Mouse (Mus musculus) forebrain, embryonic 11.5 days (tissue): ENCODE results near the gene Ilf2. TPM values are rescaled to one million over a fixed set of nuclear protein-coding genes. Genes with fewer than 3 reads are reported as not detected.

Experiments used
- ATAC-seq: fragments of 200-750 bp; cut with Nextera tagmentation; replicated peaks from 2 replicates; pipeline ENCODE4 v1.8.0; 2017; ENCODE audit warnings: moderate TSS enrichment; ENCODE audit not compliant: low FRiP score
- DNase-seq: peaks from one replicate; pipeline ENCODE4 v3.0.0-alpha.2; 2017; ENCODE audit warnings: low spot score
- H3K27ac ChIP-seq: fragments of 300-500 bp; sonication (generic); 2 replicates; pipeline ENCODE4 v1.5.1; 2014; ENCODE audit warnings: low read depth, low read length
- H3K27me3 ChIP-seq: fragments of 300-500 bp; sonication (generic); 2 replicates; pipeline ENCODE4 v1.6.1; 2014; ENCODE audit warnings: mild to moderate bottlenecking, low read length, mixed read lengths; ENCODE audit not compliant: control insufficient read depth, insufficient read depth
- H3K36me3 ChIP-seq: fragments of 300-500 bp; sonication (generic); 2 replicates; pipeline ENCODE4 v1.6.1; 2014; ENCODE audit warnings: mild to moderate bottlenecking, low read length, moderate library complexity, mixed read lengths; ENCODE audit not compliant: control insufficient read depth, insufficient read depth
- H3K4me1 ChIP-seq: fragments of 300-500 bp; sonication (generic); replicated peaks from 2 replicates; pipeline ENCODE4 v1.6.1; 2014; ENCODE audit warnings: low read length, mixed read lengths; ENCODE audit not compliant: control insufficient read depth, insufficient read depth
- H3K4me2 ChIP-seq: fragments of 300-500 bp; sonication (generic); 2 replicates; pipeline ENCODE4 v1.6.1; 2014; ENCODE audit warnings: low read depth, mild to moderate bottlenecking, low read length, moderate library complexity, mixed read lengths; ENCODE audit not compliant: severe bottlenecking
- H3K4me3 ChIP-seq: fragments of 300-500 bp; sonication (generic); 2 replicates; pipeline ENCODE4 v1.5.1; 2014; ENCODE audit warnings: low read depth, low read length
- H3K9ac ChIP-seq: fragments of 300-500 bp; sonication (generic); 2 replicates; pipeline ENCODE4 v1.6.1; 2014; ENCODE audit warnings: low read length
- H3K9me3 ChIP-seq: fragments of 300-500 bp; sonication (generic); 2 replicates; pipeline ENCODE4 v1.6.1; 2016; ENCODE audit warnings: low read length, mixed read lengths; ENCODE audit not compliant: control insufficient read depth
- WGBS: fragments of 180-500 bp; shearing (Covaris S2); extraction: QIAGEN DNeasy Blood & Tissue Kit; methylation state at CpG from one replicate; pipeline ENCODE4 v1.1.7; 2014; 5-methylcytosine and 5-hydroxymethylcytosine counted together
- polyA plus RNA-seq: library from polyadenylated mRNA; unstranded; fragments of >200 nt; fragmentation: Nextera tagmentation; extraction: Ambion mirVana; gene quantifications from 2 replicates; pipeline ENCODE4 v1.2.1, GENCODE M21; 2014

Ilf2 gene
- polyA plus RNA-seq, 1 experiment from 2014 or later = 365 TPM

GRCm38 (mm10) chr3:90437131-90437530 is 38.8 kb upstream of the Ilf2 start:
- DNase-seq = no peak
- Histone ChIP-seq H3K4me2 (no peak overlapping the region), H3K4me3 (no peak overlapping the region), H3K27me3 (no peaks in the 10 kb centered on the region), H3K9me3 (no peaks in the 10 kb centered on the region), H3K4me1 (peaks cover 3% of the 10 kb centered on the region; the same call in 1 of the 2 replicates), H3K9ac (no peak overlapping the region), H3K27ac (no peak overlapping the region), H3K36me3 (no peaks in the 10 kb centered on the region)
- no peak for ATAC-seq
- WGBS = 86% methylated on average over 4 of the region's 4 CpGs

GRCm38 (mm10) chr3:90440756-90441155 is 35.2 kb upstream of the Ilf2 start:
- Histone ChIP-seq H3K27ac (no peak overlapping the region), H3K36me3 (no peaks in the 10 kb centered on the region), H3K27me3 (no peaks in the 10 kb centered on the region), H3K4me1 (no peaks in the 10 kb centered on the region), H3K4me2 (no peak overlapping the region), H3K9ac (no peak overlapping the region), H3K9me3 (no peaks in the 10 kb centered on the region), H3K4me3 (no peak overlapping the region)
- DNase-seq = no peak
- 81% methylated on average over 2 of the region's 2 CpGs for WGBS
- no peak for ATAC-seq

GRCm38 (mm10) chr3:90443977-90444376 is 31.9 kb upstream of the Ilf2 start:
- Histone ChIP-seq H3K9me3 (no peaks in the 10 kb centered on the region), H3K9ac (no peak overlapping the region), H3K4me3 (no peak overlapping the region), H3K27ac (no peak overlapping the region), H3K4me2 (no peak overlapping the region), H3K36me3 (no peaks in the 10 kb centered on the region), H3K27me3 (no peaks in the 10 kb centered on the region), H3K4me1 (peaks cover 10% of the 10 kb centered on the region; the same call in 1 of the 2 replicates)
- no peak for DNase-seq
- 81% methylated on average over 3 of the region's 3 CpGs for WGBS
- no peak for ATAC-seq

GRCm38 (mm10) chr3:90445417-90446200 is 30.3 kb upstream of the Ilf2 start:
- H3K4me3 ChIP-seq = no peak overlapping the region
- no peaks in the 10 kb centered on the region for H3K27me3 ChIP-seq
- peaks cover 10% of the 10 kb centered on the region; the same call in 1 of the 2 replicates for H3K4me1 ChIP-seq
- 71% methylated on average over 11 of the region's 11 CpGs for whole genome bisulfite sequencing
- H3K4me2 ChIP-seq = no peak overlapping the region
- H3K27ac ChIP-seq = peak overlapping the region; percentile 76
- H3K9ac ChIP-seq = no peak overlapping the region; the same call in 1 of the 2 replicates
- no peak for ATAC-seq
- no peaks in the 10 kb centered on the region for H3K36me3 ChIP-seq
- no peak for DNase-seq
- no peaks in the 10 kb centered on the region for H3K9me3 ChIP-seq

GRCm38 (mm10) chr3:90446389-90447122 is 29.4 kb upstream of the Ilf2 start:
- Histone ChIP-seq H3K27me3 (no peaks in the 10 kb centered on the region), H3K4me2 (peak overlapping the region; percentile 45), H3K36me3 (no peaks in the 10 kb centered on the region), H3K4me1 (peaks cover 10% of the 10 kb centered on the region; the same call in 1 of the 2 replicates), H3K9me3 (no peaks in the 10 kb centered on the region), H3K27ac (peak overlapping the region; percentile 76), H3K4me3 (peak overlapping the region; percentile 20), H3K9ac (peak overlapping the region; percentile 54)
- DNase-seq (peak; percentile 92), ATAC-seq (peak; percentile 95)
- under 1% methylated on average over 17 of the region's 17 CpGs for WGBS

- DNase-seq = no peak
- WGBS = 42% methylated on average over 7 of the region's 7 CpGs
- Histone ChIP-seq H3K27ac (peak overlapping the region; percentile 76), H3K36me3 (no peaks in the 10 kb centered on the region), H3K4me1 (peaks cover 10% of the 10 kb centered on the region; the same call in 1 of the 2 replicates), H3K9me3 (no peaks in the 10 kb centered on the region), H3K27me3 (no peaks in the 10 kb centered on the region), H3K4me3 (peak overlapping the region; percentile 20; the same call in 1 of the 2 replicates), H3K4me2 (peak overlapping the region; percentile 45), H3K9ac (peak overlapping the region; percentile 54)
- peak; percentile 17; the same call in 1 of the 2 replicates for ATAC-seq
These were observed 28.8 kb upstream of the Ilf2 start for GRCm38 (mm10) chr3:90447123-90447494.

- WGBS = 20% methylated on average over 6 of the region's 6 CpGs
- Histone ChIP-seq H3K9me3 (no peaks in the 10 kb centered on the region), H3K36me3 (no peaks in the 10 kb centered on the region), H3K4me3 (no peak overlapping the region), H3K27me3 (no peaks in the 10 kb centered on the region), H3K27ac (no peak overlapping the region), H3K4me2 (no peak overlapping the region), H3K4me1 (peaks cover 10% of the 10 kb centered on the region; the same call in 1 of the 2 replicates), H3K9ac (no peak overlapping the region)
- DNase-seq (no peak), ATAC-seq (no peak)
These were observed 27.3 kb upstream of the Ilf2 start for GRCm38 (mm10) chr3:90448626-90449025.

- Histone ChIP-seq H3K36me3 (no peaks in the 10 kb centered on the region), H3K4me2 (no peak overlapping the region), H3K27me3 (no peaks in the 10 kb centered on the region), H3K4me3 (no peak overlapping the region), H3K9ac (no peak overlapping the region), H3K27ac (no peak overlapping the region), H3K9me3 (no peaks in the 10 kb centered on the region), H3K4me1 (peaks cover 10% of the 10 kb centered on the region; the same call in 1 of the 2 replicates)
- 33% methylated on average over 12 of the region's 12 CpGs for WGBS
- no peak for DNase-seq
- no peak for ATAC-seq
These were observed 25.1 kb upstream of the Ilf2 start for GRCm38 (mm10) chr3:90450874-90451273.
